Mouse (Mus musculus) naive thymus-derived CD4-positive, alpha-beta T cell, adult 5 months (primary cell): ENCODE data around the gene Foxl1. TPM values are rescaled to one million over a fixed set of nuclear protein-coding genes. Genes with fewer than 3 reads are reported as not detected.

Source experiments
- polyA plus RNA-seq: library from polyadenylated mRNA; unstranded; fragments of 100-300 nt; shearing (Covaris generic); gene quantifications from one replicate; pipeline ENCODE4 v1.2.1, GENCODE M21; 2017

The Foxl1 gene
- polyA plus RNA-seq, result not detected

GRCm38 (mm10) chr8:121127756-121128375 lies at the start of gene Foxl1:
Gene Foxl1, plus strand, starts transcription at chr8:121127940.

GRCm38 (mm10) chr8:121084210-121084951 lies 43.4 kb upstream of the Foxl1 start, which contains the start of gene Foxf1:
Gene Foxf1, plus strand, starts transcription at chr8:121084386.

GRCm38 (mm10) chr8:121107668-121108656 lies 19.8 kb upstream of the Foxl1 start, which contains the start of gene Mthfsd:
Gene Mthfsd, minus strand, starts transcription at chr8:121108392.

GRCm38 (mm10) chr8:121115948-121116347 lies 11.8 kb upstream of the Foxl1 start, which contains the start of gene Foxc2:
Gene Foxc2, plus strand, starts transcription at chr8:121116171.

Other genes starting within 250 kb of the Foxl1 start
- not detected for gene Foxf1, start 43.6 kb upstream of the Foxl1 start, polyA plus RNA-seq
- gene Mthfsd, start 19.5 kb upstream of the Foxl1 start, polyA plus RNA-seq, result 13.4 TPM
- gene Foxc2, start 11.8 kb upstream of the Foxl1 start, polyA plus RNA-seq, result 0.16 TPM